Mouse (Mus musculus) MEL (cell line): ENCODE measurements at regions not wholly inside any gene's neighbourhood (a gene's known extent, or its start where the extent isn't known, plus 50 kb on each side); places are given as distances from the start of the nearest gene placed in this dataset.

ENCODE experiments used
- DNase-seq: peaks from one replicate; pipeline ENCODE4 v3.0.0; 2011; ENCODE audit warnings: low read depth, low spot score
- H3K27ac ChIP-seq: 2 replicates; pipeline ENCODE4 v1.5.1; 2012; ENCODE audit warnings: low read depth, mild to moderate bottlenecking, control low read depth, low read length, moderate library complexity; ENCODE audit not compliant: control insufficient read depth
- H3K27me3 ChIP-seq, 2 experiments: fragments of 150-350 bp in 1 of 2; sonication (generic) in 1 of 2; 2 replicates each; pipeline ENCODE4 v1.6.1; 2012; ENCODE audit warnings: low read length in 2 of 2, mild to moderate bottlenecking in 2 of 2, improper control_type of control experiment in 1 of 2, moderate library complexity in 1 of 2; ENCODE audit not compliant: insufficient read depth in 2 of 2, control insufficient read depth in 1 of 2
- H3K36me3 ChIP-seq, 2 experiments: 2 replicates each; pipeline ENCODE4 v1.6.1; 2012 to 2014; ENCODE audit warnings: low read length in 2 of 2, improper control_type of control experiment in 1 of 2, inconsistent platforms in 1 of 2, mild to moderate bottlenecking in 1 of 2; ENCODE audit not compliant: insufficient read depth in 2 of 2, control insufficient read depth in 1 of 2
- H3K4me1 ChIP-seq, 2 experiments: fragments of 150-350 bp in 1 of 2; sonication (generic) in 1 of 2; 2 replicates each; pipeline ENCODE4 v1.6.1; 2012; ENCODE audit warnings: low read length in 2 of 2, improper control_type of control experiment in 1 of 2, mild to moderate bottlenecking in 1 of 2; ENCODE audit not compliant: insufficient read depth in 2 of 2, control insufficient read depth in 1 of 2
- H3K4me3 ChIP-seq, 2 experiments: fragments of 150-350 bp in 1 of 2; sonication (generic) in 1 of 2; 2 replicates each; pipeline ENCODE4 v1.5.1; 2012; ENCODE audit warnings: low read depth in 2 of 2, low read length in 2 of 2, mild to moderate bottlenecking in 2 of 2, moderate library complexity in 2 of 2, control low read depth in 1 of 2, improper control_type of control experiment in 1 of 2; ENCODE audit not compliant: control insufficient read depth in 1 of 2, insufficient read depth in 1 of 2
- H3K79me2 ChIP-seq: 2 replicates; pipeline ENCODE4 v1.6.1; 2012; ENCODE audit warnings: mild to moderate bottlenecking, low read length, moderate library complexity; ENCODE audit not compliant: control insufficient read depth, poor library complexity, insufficient read depth
- H3K9ac ChIP-seq: 2 replicates; pipeline ENCODE4 v1.6.1; 2012; ENCODE audit warnings: low read depth, mild to moderate bottlenecking, control low read depth, low read length, moderate library complexity; ENCODE audit not compliant: control insufficient read depth, poor library complexity, severe bottlenecking
- H3K9me3 ChIP-seq: fragments of 150-350 bp; sonication (generic); replicated peaks from 2 replicates; pipeline ENCODE4 v1.6.1; 2012; ENCODE audit warnings: mild to moderate bottlenecking, low read length, improper control_type of control experiment, moderate library complexity; ENCODE audit not compliant: insufficient read depth
- ETS1 ChIP-seq: IDR thresholded peaks from 2 replicates; pipeline ENCODE4 v1.6.1; 2012; ENCODE audit warnings: low read depth, mild to moderate bottlenecking, inconsistent platforms, low read length, improper control_type of control experiment, moderate library complexity
- GABPA ChIP-seq: IDR thresholded peaks from 2 replicates; pipeline ENCODE4 v1.6.1; 2012; ENCODE audit warnings: low read depth, mild to moderate bottlenecking, inconsistent platforms, low read length, improper control_type of control experiment, moderate library complexity
- MAFK ChIP-seq: IDR thresholded peaks from 2 replicates; pipeline ENCODE4 v1.6.1; 2011; ENCODE audit warnings: low read depth, mild to moderate bottlenecking, low read length, improper control_type of control experiment, borderline replicate concordance
- POLR2AphosphoS2 ChIP-seq: IDR thresholded peaks from 2 replicates; pipeline ENCODE4 v1.6.1; 2011; ENCODE audit warnings: low read length, improper control_type of control experiment
- RAD21 ChIP-seq: IDR thresholded peaks from 2 replicates; pipeline ENCODE4 v1.6.1; 2011; ENCODE audit warnings: mild to moderate bottlenecking, low read depth, low read length, improper control_type of control experiment
- RCOR1 ChIP-seq: IDR thresholded peaks from 2 replicates; pipeline ENCODE4 v1.6.1; 2012; ENCODE audit warnings: low read depth, mild to moderate bottlenecking, inconsistent platforms, low read length, improper control_type of control experiment
- SIN3A ChIP-seq: IDR thresholded peaks from 2 replicates; pipeline ENCODE4 v1.6.1; 2012; ENCODE audit warnings: low read length, improper control_type of control experiment, inconsistent platforms
- TAL1 ChIP-seq: IDR thresholded peaks from 2 replicates; pipeline ENCODE4 v1.6.1; 2012; ENCODE audit warnings: mild to moderate bottlenecking, inconsistent platforms, low read length, moderate library complexity, mixed read lengths
- TCF12 ChIP-seq: IDR thresholded peaks from 2 replicates; pipeline ENCODE4 v1.6.1; 2014; ENCODE audit warnings: low read depth, mild to moderate bottlenecking, inconsistent platforms, low read length, improper control_type of control experiment, moderate library complexity
- UBTF ChIP-seq: IDR thresholded peaks from 2 replicates; pipeline ENCODE4 v1.6.1; 2012; ENCODE audit warnings: low read depth, mild to moderate bottlenecking, inconsistent platforms, low read length, improper control_type of control experiment, moderate library complexity, borderline replicate concordance; ENCODE audit not compliant: insufficient read depth
- USF2 ChIP-seq, 2 experiments: IDR thresholded peaks; 2 replicates each; pipeline ENCODE4 v1.6.1; 2011 to 2012; ENCODE audit warnings: improper control_type of control experiment in 2 of 2, low read length in 2 of 2, borderline replicate concordance in 1 of 2, inconsistent platforms in 1 of 2, low read depth in 1 of 2, mild to moderate bottlenecking in 1 of 2; ENCODE audit not compliant: insufficient read depth in 1 of 2
- ZC3H11A ChIP-seq: IDR thresholded peaks from 2 replicates; pipeline ENCODE4 v1.6.1; 2012; ENCODE audit warnings: low read depth, mild to moderate bottlenecking, inconsistent platforms, low read length, improper control_type of control experiment
- ZKSCAN1 ChIP-seq: IDR thresholded peaks from 2 replicates; pipeline ENCODE4 v1.6.1; 2012; ENCODE audit warnings: low read depth, mild to moderate bottlenecking, inconsistent platforms, low read length, improper control_type of control experiment, moderate library complexity
- ZMIZ1 ChIP-seq: IDR thresholded peaks from 2 replicates; pipeline ENCODE4 v1.6.1; 2012; ENCODE audit warnings: low read depth, mild to moderate bottlenecking, inconsistent platforms, low read length, improper control_type of control experiment, moderate library complexity

DNA sequence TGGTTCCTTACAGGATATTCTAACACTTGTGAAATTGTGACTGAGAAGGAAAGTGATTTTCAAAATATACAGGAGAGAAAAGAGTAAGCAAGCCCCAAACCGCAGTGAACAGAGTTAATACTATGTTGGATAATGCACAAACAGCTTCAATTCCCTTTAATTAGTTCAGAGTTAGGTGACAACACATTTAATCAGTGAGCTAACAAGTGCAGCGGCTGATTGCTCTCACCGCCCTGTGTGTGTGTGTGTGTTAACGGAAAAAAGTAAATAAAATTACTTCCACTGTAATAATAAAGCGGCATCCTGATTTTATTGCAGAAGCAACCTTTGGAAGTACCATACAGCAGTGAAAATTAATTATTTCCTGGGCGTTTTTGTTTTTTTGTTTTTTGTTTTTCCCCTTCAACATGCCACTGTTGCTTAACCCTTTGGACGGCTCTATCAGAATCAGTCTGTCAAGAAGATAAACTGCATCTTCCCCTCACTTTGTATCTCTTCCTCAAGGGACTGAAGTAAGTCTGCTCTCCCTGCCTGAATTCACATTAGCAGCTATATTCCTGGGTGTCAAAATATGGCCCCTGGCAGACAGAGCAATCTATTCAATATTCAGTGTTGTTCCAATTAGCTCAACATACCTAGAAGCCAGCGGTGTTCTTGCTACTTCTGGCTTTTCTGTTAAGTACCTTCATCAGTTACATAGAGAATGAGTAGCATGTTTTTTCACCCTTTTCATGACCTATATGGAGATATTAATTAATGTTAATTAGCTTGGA lies 106.2 kb upstream of the Prmt6 start:
- no peak overlapping the region for H3K9ac ChIP-seq
- no peak for DNase-seq
- H3K27ac ChIP-seq: no peak overlapping the region
- H3K4me3 ChIP-seq: no peak overlapping the region
- no peaks in the 10 kb centered on the region for H3K4me1 ChIP-seq
- no peaks in the 10 kb centered on the region for H3K27me3 ChIP-seq
- no peak for TF ChIP-seq TCF12
- no peak for TF ChIP-seq ZKSCAN1
- no peaks in the 10 kb centered on the region for H3K36me3 ChIP-seq
- no peaks in the 10 kb centered on the region for H3K79me2 ChIP-seq
- no peaks in the 10 kb centered on the region for H3K9me3 ChIP-seq

DNA sequence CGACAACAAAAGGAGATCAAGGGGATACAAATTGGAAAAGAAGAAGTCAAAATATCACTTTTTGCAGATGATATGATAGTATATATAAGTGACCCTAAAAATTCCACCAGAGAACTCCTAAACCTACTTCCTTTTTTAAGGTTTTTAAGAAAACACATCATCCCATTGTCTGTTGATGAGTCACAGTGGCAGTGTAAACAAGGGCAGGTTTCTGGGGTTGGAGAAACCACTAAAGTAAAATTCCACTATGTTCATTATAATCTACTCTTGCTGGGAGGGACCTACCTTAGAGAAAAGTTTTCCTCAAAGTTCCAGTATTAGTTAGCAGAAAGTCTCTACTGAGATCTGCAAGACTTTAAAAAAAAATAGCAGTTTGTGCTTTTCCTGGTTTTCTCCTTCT lies 102.9 kb upstream of the Prmt6 start:
- Histone ChIP-seq H3K36me3 (no peaks in the 10 kb centered on the region), H3K4me1 (no peaks in the 10 kb centered on the region)
- no peak for DNase-seq
- no peak for TF ChIP-seq ZMIZ1
- TF ChIP-seq, all 39 proteins: peak for 0
- no peaks in the 10 kb centered on the region for H3K79me2 ChIP-seq
- H3K27me3 ChIP-seq: no peaks in the 10 kb centered on the region
- no peak overlapping the region for H3K27ac ChIP-seq
- no peak overlapping the region for H3K4me3 ChIP-seq
- no peak overlapping the region for H3K9ac ChIP-seq
- no peaks in the 10 kb centered on the region for H3K9me3 ChIP-seq

DNA sequence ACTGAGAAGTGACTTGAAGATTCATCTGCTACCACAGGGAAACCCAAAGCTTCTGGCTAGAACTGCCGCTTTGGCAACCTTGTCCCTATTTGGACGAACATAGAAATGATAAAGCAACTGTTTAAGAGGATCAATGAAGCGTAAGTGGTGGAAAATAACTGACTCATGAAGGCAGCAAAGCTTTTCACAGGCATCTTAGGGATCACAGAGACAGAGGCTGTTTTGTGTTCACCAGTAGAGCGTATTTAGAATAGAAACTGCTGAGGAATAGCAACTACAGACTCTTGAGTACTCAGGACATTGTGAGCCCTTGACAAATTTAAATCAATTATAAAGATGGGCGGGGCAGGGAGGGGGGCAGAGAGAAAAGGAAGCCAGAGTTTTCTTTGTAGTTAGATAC lies 99.3 kb upstream of the Prmt6 start:
- H3K4me3 ChIP-seq: no peak overlapping the region
- no peak for DNase-seq
- H3K9ac ChIP-seq: no peak overlapping the region
- TF ChIP-seq TCF12 (no peak), POLR2AphosphoS2 (no peak), ETS1 (no peak), TAL1 (no peak), RAD21 (no peak), RCOR1 (no peak), USF2 (IDR thresholded peaks at IDR 0.05; ENCODE audit: borderline replicate concordance in 1 of 2, insufficient read depth in 1 of 2, low read depth in 1 of 2, low read length in 2 of 2) (no peak), ZMIZ1 (no peak), SIN3A (no peak), UBTF (no peak), GABPA (no peak), ZC3H11A (no peak), MAFK (no peak)
- H3K79me2 ChIP-seq: no peaks in the 10 kb centered on the region
- H3K36me3 ChIP-seq: no peaks in the 10 kb centered on the region
- no peaks in the 10 kb centered on the region for H3K9me3 ChIP-seq
- H3K27me3 ChIP-seq: no peaks in the 10 kb centered on the region
- H3K4me1 ChIP-seq: no peaks in the 10 kb centered on the region
- H3K27ac ChIP-seq: no peak overlapping the region
